Mouse (Mus musculus): ENCODE measurements around the gene Pigb. TPM values are rescaled to one million over a fixed set of nuclear protein-coding genes. Genes with fewer than 3 reads are reported as not detected.

The Pigb gene
- polyA plus RNA-seq, 1 experiment from 2014 or later, result 3.1 TPM

- Histone ChIP-seq H3K4me1 (ENCODE audit: insufficient read depth) (no peaks in the 10 kb centered on the region), H3K9ac (replicated peaks) (no peak overlapping the region), H3K4me3 (ENCODE audit: low read depth, low read length) (no peak overlapping the region), H3K27ac (ENCODE audit: low read depth) (no peak overlapping the region), H3K4me2 (ENCODE audit: low read depth, low read length) (no peak overlapping the region), H3K9me3 (ENCODE audit: low read length) (no peaks in the 10 kb centered on the region), H3K36me3 (replicated peaks; ENCODE audit: insufficient read depth, low read length) (peaks cover 16% of the 10 kb centered on the region), H3K27me3 (ENCODE audit: insufficient read depth, low read length) (no peaks in the 10 kb centered on the region)
- DNase-seq (no peak), ATAC-seq (no peak)
- WGBS (ENCODE audit: insufficient replicate concordance), result 88% methylated on average over 3 of the region's 3 CpGs
- peak; percentile 48 for TF ChIP-seq CTCF (IDR thresholded peaks at IDR 0.05; ENCODE audit: low read depth)
- TF ChIP-seq EP300 (IDR thresholded peaks at IDR 0.05; ENCODE audit: low read depth), result no peak
These were observed 34.0 kb downstream of the Pigb start for GRCm38 (mm10) chr9:73006175-73006574.

GRCm38 (mm10) chr9:73005106-73005505 lies 35.1 kb downstream of the Pigb start:
- ATAC-seq (no peak), DNase-seq (no peak)
- no peak for TF ChIP-seq CTCF (IDR thresholded peaks at IDR 0.05; ENCODE audit: low read depth)
- no peak for TF ChIP-seq EP300 (IDR thresholded peaks at IDR 0.05; ENCODE audit: low read depth)
- peaks cover 10% of the 10 kb centered on the region for H3K36me3 ChIP-seq (replicated peaks; ENCODE audit: insufficient read depth, low read length)
- no peaks in the 10 kb centered on the region for H3K9me3 ChIP-seq (ENCODE audit: low read length)
- no peak overlapping the region for H3K4me3 ChIP-seq (ENCODE audit: low read depth, low read length)
- no peaks in the 10 kb centered on the region for H3K4me1 ChIP-seq (ENCODE audit: insufficient read depth)
- WGBS (ENCODE audit: insufficient replicate concordance), result 70% methylated on average over 6 of the region's 6 CpGs
- H3K9ac ChIP-seq (replicated peaks), result no peak overlapping the region
- no peak overlapping the region for H3K4me2 ChIP-seq (ENCODE audit: low read depth, low read length)
- no peak overlapping the region for H3K27ac ChIP-seq (ENCODE audit: low read depth)
- no peaks in the 10 kb centered on the region for H3K27me3 ChIP-seq (ENCODE audit: insufficient read depth, low read length)

- WGBS (ENCODE audit: insufficient replicate concordance), result 89% methylated on average over 8 of the region's 8 CpGs
- ATAC-seq, result no peak
These were observed 36.1 kb downstream of the Pigb start for GRCm38 (mm10) chr9:73004076-73004475.

GRCm38 (mm10) chr9:73002177-73002576 lies 38.0 kb downstream of the Pigb start:
- no peak overlapping the region for H3K4me3 ChIP-seq (ENCODE audit: low read depth, low read length)
- peak overlapping the region; percentile 5 for H3K27ac ChIP-seq (ENCODE audit: low read depth)
- ATAC-seq (peak; percentile 68), DNase-seq (peak; percentile 52)
- peaks cover 10% of the 10 kb centered on the region; the same call in 1 of the 2 replicates for H3K36me3 ChIP-seq (replicated peaks; ENCODE audit: insufficient read depth, low read length)
- no peaks in the 10 kb centered on the region for H3K9me3 ChIP-seq (ENCODE audit: low read length)
- no peak for TF ChIP-seq EP300 (IDR thresholded peaks at IDR 0.05; ENCODE audit: low read depth)
- no peak for TF ChIP-seq CTCF (IDR thresholded peaks at IDR 0.05; ENCODE audit: low read depth)
- no peak overlapping the region for H3K9ac ChIP-seq (replicated peaks)
- no peaks in the 10 kb centered on the region for H3K4me1 ChIP-seq (ENCODE audit: insufficient read depth)
- no peak overlapping the region for H3K4me2 ChIP-seq (ENCODE audit: low read depth, low read length)
- 66% methylated on average over 3 of the region's 3 CpGs for WGBS (ENCODE audit: insufficient replicate concordance)
- H3K27me3 ChIP-seq (ENCODE audit: insufficient read depth, low read length), result no peaks in the 10 kb centered on the region

More at GRCm38 (mm10) chr9:73004076-73004475, 36.1 kb downstream of the Pigb start:
- Histone ChIP-seq H3K36me3 (replicated peaks; ENCODE audit: insufficient read depth, low read length) (peaks cover 10% of the 10 kb centered on the region; the same call in 1 of the 2 replicates), H3K4me2 (ENCODE audit: low read depth, low read length) (no peak overlapping the region), H3K4me3 (ENCODE audit: low read depth, low read length) (no peak overlapping the region), H3K9ac (replicated peaks) (no peak overlapping the region), H3K27ac (ENCODE audit: low read depth) (no peak overlapping the region), H3K4me1 (ENCODE audit: insufficient read depth) (no peaks in the 10 kb centered on the region), H3K9me3 (ENCODE audit: low read length) (no peaks in the 10 kb centered on the region), H3K27me3 (ENCODE audit: insufficient read depth, low read length) (no peaks in the 10 kb centered on the region)
- DNase-seq, result no peak
- TF ChIP-seq CTCF (IDR thresholded peaks at IDR 0.05; ENCODE audit: low read depth), result no peak

- H3K4me3 ChIP-seq (ENCODE audit: low read depth, low read length), result no peak overlapping the region
- no peak for ATAC-seq
- peaks cover 10% of the 10 kb centered on the region; the same call in 1 of the 2 replicates for H3K36me3 ChIP-seq (replicated peaks; ENCODE audit: insufficient read depth, low read length)
- no peak for DNase-seq
- H3K4me2 ChIP-seq (ENCODE audit: low read depth, low read length), result no peak overlapping the region
- no peak overlapping the region for H3K9ac ChIP-seq (replicated peaks)
- WGBS (ENCODE audit: insufficient replicate concordance), result 58% methylated on average over 13 of the region's 13 CpGs
- no peaks in the 10 kb centered on the region for H3K4me1 ChIP-seq (ENCODE audit: insufficient read depth)
- no peaks in the 10 kb centered on the region for H3K27me3 ChIP-seq (ENCODE audit: insufficient read depth, low read length)
- H3K27ac ChIP-seq (ENCODE audit: low read depth), result peak overlapping the region; percentile 53
- H3K9me3 ChIP-seq (ENCODE audit: low read length), result no peaks in the 10 kb centered on the region
- TF ChIP-seq EP300 (IDR thresholded peaks at IDR 0.05; ENCODE audit: low read depth), result no peak
- TF ChIP-seq CTCF (IDR thresholded peaks at IDR 0.05; ENCODE audit: low read depth), result no peak
These were observed 38.7 kb downstream of the Pigb start for GRCm38 (mm10) chr9:73001314-73002011.

- Histone ChIP-seq H3K9ac (replicated peaks) (no peak overlapping the region), H3K4me2 (ENCODE audit: low read depth, low read length) (no peak overlapping the region), H3K36me3 (replicated peaks; ENCODE audit: insufficient read depth, low read length) (0 out of 2 replicates have a peak, but pooled peaks cover 3% of the 10 kb centered on the region), H3K4me3 (ENCODE audit: low read depth, low read length) (no peak overlapping the region), H3K9me3 (ENCODE audit: low read length) (no peaks in the 10 kb centered on the region), H3K27me3 (ENCODE audit: insufficient read depth, low read length) (no peaks in the 10 kb centered on the region), H3K27ac (ENCODE audit: low read depth) (no peak overlapping the region), H3K4me1 (ENCODE audit: insufficient read depth) (no peaks in the 10 kb centered on the region)
- TF ChIP-seq CTCF (IDR thresholded peaks at IDR 0.05; ENCODE audit: low read depth), result peak; percentile 24
- no peak for TF ChIP-seq EP300 (IDR thresholded peaks at IDR 0.05; ENCODE audit: low read depth)
- WGBS (ENCODE audit: insufficient replicate concordance), result 82% methylated on average over 2 of the region's 2 CpGs
- DNase-seq (no peak), ATAC-seq (no peak)
These were observed 39.7 kb downstream of the Pigb start for GRCm38 (mm10) chr9:73000487-73000886.

All from liver, postnatal 0 days (tissue).